Mouse (Mus musculus) G1E (cell line): Measurements from ENCODE around the gene Rora.

Experiments
- CTCF ChIP-seq: IDR thresholded peaks from 2 replicates; pipeline ENCODE4 v1.5.1; 2012; ENCODE audit warnings: low read depth, low read length, inconsistent platforms, mixed read lengths
- GATA1 ChIP-seq: IDR thresholded peaks from 2 replicates; pipeline ENCODE4 v1.6.1; 2012; ENCODE audit warnings: borderline replicate concordance, low read length, inconsistent platforms, mixed read lengths
- POLR2AphosphoS5 ChIP-seq: IDR thresholded peaks from 2 replicates; pipeline ENCODE4 v1.6.1; 2012; ENCODE audit warnings: low read depth, low read length, inconsistent platforms; ENCODE audit not compliant: insufficient replicate concordance

DNA sequence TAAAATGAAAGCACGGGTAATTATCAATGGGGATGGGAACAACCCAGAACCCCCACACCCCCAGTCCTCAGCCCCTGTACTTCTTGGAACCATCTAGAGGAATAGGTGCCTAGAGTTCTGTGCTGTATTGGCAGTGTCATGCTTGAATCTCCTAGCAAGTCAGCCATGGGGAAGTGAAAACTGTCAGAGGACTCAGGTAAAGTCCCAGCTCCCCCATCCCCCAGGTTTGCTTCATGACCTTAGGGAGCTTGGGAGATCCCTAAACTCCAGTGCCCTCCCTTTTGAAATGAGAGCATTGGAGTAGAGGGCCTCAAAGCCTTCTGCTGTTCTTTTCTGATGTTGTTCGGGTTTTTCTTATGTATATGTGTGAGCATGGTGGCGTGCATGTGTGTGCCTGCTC lies 294.6 kb downstream of the Rora start:
- no peak for TF ChIP-seq CTCF
- no peak for TF ChIP-seq POLR2AphosphoS5
- TF ChIP-seq GATA1: no peak
